Mouse (Mus musculus) R1 (cell line): ENCODE results near the gene Efna3.

Experiments
- DNase-seq: peaks from one replicate; pipeline ENCODE4 v3.0.0-alpha.2; 2018; ENCODE audit warnings: low read depth, low spot score

Gene Efna3

GRCm38 (mm10) chr3:89322514-89323165 is at the start of gene Efna3:
TSS of gene Efna3 (minus strand) at chr3:89322965.
- DNase-seq: peak; percentile 79

DNA sequence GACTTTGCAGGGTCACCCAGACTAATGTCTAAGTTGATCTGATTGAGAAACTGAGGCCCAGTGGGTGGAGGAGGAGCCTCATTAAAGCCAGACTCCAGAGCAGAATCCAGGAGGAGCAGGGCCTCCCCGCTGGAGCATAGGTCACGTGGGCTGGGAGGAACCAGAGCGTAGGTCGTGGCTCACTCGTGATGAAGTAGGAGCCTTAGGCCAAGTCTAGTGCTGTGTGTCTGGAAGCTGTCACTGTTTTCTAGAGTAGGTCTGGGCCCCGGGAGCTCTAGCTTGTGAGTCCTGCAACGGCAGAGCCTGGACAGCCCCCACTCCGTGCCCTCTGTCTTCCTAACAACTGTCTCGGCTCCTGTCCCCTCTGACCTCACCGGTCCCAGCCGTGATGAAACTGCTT is 44.6 kb upstream of the Efna3 start:
- peak; percentile 44 for DNase-seq

DNA sequence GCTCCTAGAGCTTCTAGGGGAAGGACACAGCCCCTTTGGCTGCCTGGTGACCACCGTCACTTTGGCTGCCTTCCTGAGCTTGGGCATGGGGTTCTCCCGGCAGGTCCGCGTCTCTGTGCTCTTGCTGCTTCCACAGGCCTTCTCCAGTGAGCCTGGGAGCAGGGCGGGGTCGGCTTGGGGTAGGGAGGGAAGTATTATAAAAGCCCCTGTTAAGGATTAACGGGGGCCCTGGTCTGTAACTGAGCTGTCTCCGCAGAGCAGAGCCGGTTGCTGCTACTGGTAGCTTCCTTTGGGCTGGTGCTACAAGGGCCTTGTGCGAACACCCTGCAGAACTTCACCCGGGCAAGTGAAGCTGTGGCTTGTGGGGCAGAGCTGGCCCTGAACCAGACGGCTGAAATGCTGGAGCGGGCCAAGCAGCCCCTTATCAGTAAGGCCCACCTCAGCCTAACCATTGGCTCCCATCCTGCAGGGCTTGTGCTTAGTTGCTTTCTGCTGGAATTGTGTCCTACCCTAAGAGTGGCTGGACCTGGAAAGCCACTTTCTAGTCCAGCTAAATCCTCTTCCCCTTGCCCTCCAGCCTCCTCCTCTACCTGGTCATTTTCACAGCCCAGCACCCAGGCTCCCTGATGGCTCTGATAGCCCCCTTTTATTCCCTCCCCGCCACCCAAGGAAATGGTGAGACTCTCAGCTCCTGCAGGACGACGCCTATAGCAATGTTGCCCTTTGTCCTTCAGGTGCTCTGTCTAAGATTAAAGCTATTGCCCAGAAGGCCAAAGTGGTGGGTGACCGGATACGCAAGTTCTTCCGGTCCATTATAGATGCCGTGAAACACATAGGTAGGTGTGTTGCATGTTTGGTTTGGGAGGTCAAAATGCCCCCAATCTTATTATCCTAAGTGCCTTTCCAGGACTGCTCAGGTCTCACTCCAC is 43.0 kb upstream of the Efna3 start:
- DNase-seq: no peak

DNA sequence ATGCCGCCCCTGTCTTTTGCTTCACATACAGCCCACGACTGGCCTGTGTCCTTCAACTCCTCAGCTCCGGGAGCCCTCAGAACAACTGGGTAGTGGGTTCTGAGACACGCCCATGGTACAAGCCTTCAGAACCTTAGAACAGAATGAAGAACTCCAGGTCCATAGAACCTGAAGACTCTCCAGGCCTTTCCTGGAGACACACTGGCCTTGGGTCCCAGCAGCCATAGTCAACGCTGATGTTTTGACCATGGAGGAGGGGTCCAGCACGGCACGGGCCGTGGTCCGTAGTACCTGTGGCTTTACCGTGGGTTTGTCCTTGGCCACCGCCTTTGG is 42.4 kb upstream of the Efna3 start, which contains the start of gene Dcst1:
Gene Dcst1 (minus strand): TSS at position 101 of the 333 bp plus-strand sequence.
- DNase-seq: no peak

DNA sequence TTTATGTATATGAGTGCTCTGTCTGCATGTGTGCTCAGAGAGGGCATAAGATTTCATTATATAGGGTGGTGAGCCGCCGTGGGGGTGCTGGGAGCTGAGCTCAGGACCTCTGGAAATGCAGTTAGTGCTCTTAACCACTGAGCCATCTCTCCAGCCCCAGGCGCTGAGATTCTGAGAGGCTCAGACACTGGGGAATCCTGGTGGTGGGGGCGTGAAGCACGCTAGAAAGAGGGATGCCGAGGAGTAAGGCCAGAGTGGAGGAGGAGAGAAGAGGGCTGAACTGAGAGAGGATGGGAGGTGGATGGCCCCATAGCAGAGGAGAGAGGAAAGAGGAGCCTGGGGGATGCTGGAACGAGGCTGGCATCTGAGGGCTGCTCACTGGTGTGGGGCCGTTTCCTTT is 41.9 kb upstream of the Efna3 start:
- DNase-seq: peak; percentile 42

DNA sequence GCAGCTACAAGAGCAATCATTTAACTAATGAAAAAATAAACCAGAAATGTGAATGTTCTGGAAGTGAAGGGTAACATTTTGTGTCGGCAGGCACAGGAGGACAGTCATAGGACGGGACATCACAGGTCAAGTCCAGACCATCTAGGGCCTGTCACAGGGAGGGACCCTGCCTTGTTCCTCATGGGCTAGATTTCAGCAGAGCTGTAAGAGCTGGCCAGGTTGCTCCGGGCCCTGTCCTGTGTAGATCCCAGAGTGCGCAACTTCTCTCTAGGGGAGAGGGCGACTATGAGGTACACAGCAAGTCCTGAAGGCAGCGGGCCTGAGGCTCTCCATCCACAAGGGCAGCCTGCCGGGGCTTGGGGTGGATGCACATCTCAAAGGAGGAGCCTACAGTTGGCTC is 38.9 kb upstream of the Efna3 start, which contains the start of gene Dcst2:
Gene Dcst2 (plus strand): TSS at position 301 of the 400 bp plus-strand sequence.
- no peak for DNase-seq

DNA sequence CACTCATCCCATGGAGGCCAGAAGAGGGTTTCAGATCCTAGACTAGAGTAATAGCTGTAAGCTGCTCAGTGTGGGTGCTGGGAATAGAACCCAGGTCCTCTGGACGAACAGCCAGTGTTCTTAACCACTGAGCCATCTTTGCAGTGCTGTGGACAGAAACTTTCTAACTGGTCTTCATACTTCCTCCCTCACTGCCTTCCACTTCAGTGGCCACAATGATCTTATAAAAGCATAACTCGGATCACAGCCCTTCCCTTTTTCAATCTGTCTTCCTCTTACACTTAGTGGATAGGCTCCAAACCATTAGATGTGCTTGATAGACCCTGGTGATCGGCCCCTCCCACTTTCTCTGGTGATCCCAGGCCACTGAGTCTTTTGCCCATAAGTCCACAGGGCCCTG is 37.5 kb upstream of the Efna3 start:
- no peak for DNase-seq

- DNase-seq: no peak
These were observed 36.9 kb upstream of the Efna3 start for GRCm38 (mm10) chr3:89359630-89360029.

- no peak for DNase-seq
These were observed 33.3 kb upstream of the Efna3 start for GRCm38 (mm10) chr3:89356029-89356428.

DNA sequence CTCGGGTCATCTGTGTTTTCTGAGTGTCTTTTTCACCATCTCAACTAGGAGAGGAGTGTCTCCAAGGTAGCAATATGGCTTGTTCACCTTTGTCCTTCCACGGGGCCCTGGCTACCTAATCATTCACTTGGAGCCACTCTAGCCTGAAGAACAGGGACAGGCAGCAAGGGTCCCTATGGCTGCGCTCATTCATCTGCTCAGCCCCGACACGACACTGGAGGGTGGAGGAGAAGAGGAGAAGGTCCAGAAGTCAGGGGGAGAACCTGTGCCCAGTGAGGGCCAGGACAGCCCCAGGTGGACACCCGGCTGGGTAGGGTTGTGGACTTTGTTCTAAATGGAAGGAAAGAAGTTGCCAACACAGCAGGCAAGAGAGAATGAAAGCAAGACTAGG is 32.7 kb upstream of the Efna3 start:
- DNase-seq: no peak

DNA sequence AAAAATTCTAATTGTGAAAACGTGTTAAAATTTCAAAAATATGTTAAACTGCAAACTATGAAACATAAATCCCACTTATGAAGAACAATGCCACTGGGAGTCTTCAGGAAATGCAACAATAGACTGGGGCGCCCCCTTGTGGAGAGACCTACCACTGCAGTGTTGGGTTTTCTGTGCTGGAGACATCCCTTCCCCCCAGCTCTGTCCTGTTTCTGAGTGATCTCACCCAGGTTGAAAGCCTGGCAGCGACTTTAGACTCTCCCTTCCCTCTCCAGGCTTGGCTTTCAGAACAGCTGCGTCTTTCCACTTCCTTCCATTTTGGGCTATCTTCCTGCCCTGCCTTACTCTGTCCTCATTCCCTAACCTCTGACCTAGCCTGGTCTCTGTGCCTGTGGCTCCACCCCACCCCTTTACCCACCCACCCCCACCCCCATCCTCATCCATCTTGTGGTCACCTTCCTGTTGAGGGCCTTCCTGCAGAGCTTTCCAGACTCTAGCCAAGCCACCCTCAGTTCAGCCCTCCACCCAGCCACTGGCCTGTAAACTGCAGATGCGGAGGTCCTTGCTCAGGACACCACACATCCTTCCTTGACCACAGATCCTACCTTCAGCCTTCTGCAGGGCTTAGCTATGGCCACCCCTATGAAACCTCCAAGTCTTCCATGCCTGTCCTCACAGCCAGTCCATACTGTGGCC is 32.2 kb upstream of the Efna3 start:
- peak; percentile 81 for DNase-seq

DNA sequence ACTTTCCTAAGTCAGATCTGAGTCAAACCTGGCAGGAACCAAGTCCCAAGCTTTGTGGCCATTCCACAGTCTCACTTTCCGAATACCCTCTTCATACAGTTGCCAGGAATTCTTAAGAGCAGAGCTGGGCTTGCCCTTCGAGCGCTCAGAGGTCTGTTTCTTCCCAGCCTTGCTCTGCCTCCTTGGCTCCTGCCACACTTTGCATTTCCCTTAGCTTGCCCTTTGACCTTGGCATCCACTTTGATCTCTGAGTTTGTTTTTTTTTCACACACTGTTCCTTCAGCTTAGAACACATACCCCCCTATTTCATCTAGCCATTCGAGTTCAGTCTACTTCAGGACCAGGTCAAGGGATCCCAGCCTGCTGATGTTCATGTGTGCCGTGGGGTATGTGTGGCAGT is 28.5 kb upstream of the Efna3 start:
- no peak for DNase-seq

- peak; percentile 89 for DNase-seq
These were observed 27.2 kb upstream of the Efna3 start, which contains the start of gene Adam15 for GRCm38 (mm10) chr3:89349869-89350501. TSS of gene Adam15 (minus strand) at chr3:89349996.

GRCm38 (mm10) chr3:89348911-89349868 is 26.4 kb upstream of the Efna3 start:
- DNase-seq: peak; percentile 74

DNA sequence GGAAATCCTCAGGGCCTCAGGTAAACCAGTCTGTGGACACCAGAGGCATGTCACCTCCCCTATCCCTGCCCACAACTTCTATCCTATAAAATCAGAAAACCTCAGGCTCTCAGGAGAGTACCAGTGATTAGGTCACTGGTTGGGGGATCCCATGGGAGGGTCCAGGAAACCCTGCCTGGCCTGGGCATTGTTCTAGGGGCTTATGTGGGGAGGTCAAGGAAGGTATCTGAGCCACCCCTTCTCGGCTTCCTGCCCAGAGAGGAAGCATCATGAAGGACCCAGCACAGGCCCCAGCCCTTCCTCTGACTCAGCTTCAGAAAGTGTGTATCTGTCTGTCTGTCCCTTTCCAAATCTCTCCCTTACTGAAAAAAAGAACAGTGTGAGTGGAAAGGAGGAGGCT is 25.2 kb upstream of the Efna3 start:
- no peak for DNase-seq

- no peak for DNase-seq
These were observed 24.2 kb upstream of the Efna3 start for GRCm38 (mm10) chr3:89346815-89347540.

- no peak for DNase-seq
These were observed 20.5 kb upstream of the Efna3 start for GRCm38 (mm10) chr3:89343279-89343678.

GRCm38 (mm10) chr3:89341794-89342193 is 19.0 kb upstream of the Efna3 start:
- DNase-seq: no peak

DNA sequence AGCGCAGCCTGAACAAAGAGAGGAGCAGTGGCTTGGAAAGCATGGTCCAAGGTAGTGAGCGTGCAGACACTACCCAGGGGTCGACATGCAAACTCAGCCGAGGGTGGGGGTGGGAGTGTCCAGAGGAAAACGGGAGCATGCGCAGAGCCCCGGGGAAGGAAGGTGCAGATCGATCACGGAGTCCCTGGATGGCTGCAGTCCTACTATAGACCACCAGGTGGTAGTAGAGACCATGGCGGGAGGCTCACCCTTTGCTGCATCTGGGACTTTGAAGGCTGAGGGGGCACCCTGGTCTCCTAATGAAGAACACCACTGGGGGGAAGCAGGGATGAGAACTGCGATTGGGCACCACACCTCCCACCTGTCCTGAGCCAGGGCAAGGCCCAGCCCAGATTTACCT is 17.7 kb upstream of the Efna3 start:
- DNase-seq: peak; percentile 87

GRCm38 (mm10) chr3:89339416-89339815 is 16.7 kb upstream of the Efna3 start:
- peak; percentile 90 for DNase-seq
